Mouse (Mus musculus): ENCODE results near the gene Pnkp. TPM values are rescaled to one million over a fixed set of nuclear protein-coding genes. Genes with fewer than 3 reads are reported as not detected.

The Pnkp gene
- polyA plus RNA-seq, 1 experiment from 2014 or later, result 22.4 TPM

- H3K9ac ChIP-seq, result no peak overlapping the region
- no peaks in the 10 kb centered on the region for H3K9me3 ChIP-seq (replicated peaks)
- ATAC-seq (replicated peaks; ENCODE audit: insufficient number of reproducible peaks, insufficient read depth, low FRiP score, low read depth), result no peak
- peak overlapping the region; percentile 100 for H3K27ac ChIP-seq
- no peak overlapping the region for H3K4me3 ChIP-seq
- H3K36me3 ChIP-seq, result peaks cover 35% of the 10 kb centered on the region
- no peak overlapping the region for H3K4me2 ChIP-seq
- WGBS, result 82% methylated on average over 11 of the region's 11 CpGs
- no peaks in the 10 kb centered on the region for H3K27me3 ChIP-seq
- H3K4me1 ChIP-seq (replicated peaks), result peaks cover 73% of the 10 kb centered on the region
Measured at GRCm38 (mm10) chr7:44863982-44864494, 7.1 kb downstream of the Pnkp start.

GRCm38 (mm10) chr7:44864595-44865542, 7.9 kb downstream of the Pnkp start:
- Histone ChIP-seq H3K4me3 (0 out of 2 replicates have a peak overlapping the region, but pooled peaks have one; percentile 0), H3K4me2 (peak overlapping the region; percentile 87), H3K4me1 (replicated peaks) (peaks cover 70% of the 10 kb centered on the region), H3K9ac (peak overlapping the region; percentile 27), H3K9me3 (replicated peaks) (no peaks in the 10 kb centered on the region), H3K36me3 (peaks cover 35% of the 10 kb centered on the region), H3K27me3 (no peaks in the 10 kb centered on the region), H3K27ac (peak overlapping the region; percentile 100)
- no peak for ATAC-seq (replicated peaks; ENCODE audit: insufficient number of reproducible peaks, insufficient read depth, low FRiP score, low read depth)
- 65% methylated on average over 24 of the region's 24 CpGs for WGBS

- H3K9ac ChIP-seq, result peak overlapping the region; percentile 34
- H3K4me1 ChIP-seq (replicated peaks), result peaks cover 67% of the 10 kb centered on the region
- peak; percentile 21 for ATAC-seq (replicated peaks; ENCODE audit: insufficient number of reproducible peaks, insufficient read depth, low FRiP score, low read depth)
Measured at GRCm38 (mm10) chr7:44866276-44867009, 9.5 kb downstream of the Pnkp start.

GRCm38 (mm10) chr7:44867010-44867702, 10.2 kb downstream of the Pnkp start:
- Histone ChIP-seq H3K9ac (peak overlapping the region; percentile 43), H3K27me3 (no peaks in the 10 kb centered on the region), H3K4me1 (replicated peaks) (peaks cover 65% of the 10 kb centered on the region), H3K4me3 (peak overlapping the region; percentile 97), H3K27ac (peak overlapping the region; percentile 100), H3K4me2 (peak overlapping the region; percentile 87), H3K9me3 (replicated peaks) (no peaks in the 10 kb centered on the region), H3K36me3 (peaks cover 31% of the 10 kb centered on the region)
- 62% methylated on average over 19 of the region's 19 CpGs for WGBS
- ATAC-seq (replicated peaks; ENCODE audit: insufficient number of reproducible peaks, insufficient read depth, low FRiP score, low read depth), result no peak

More at GRCm38 (mm10) chr7:44866276-44867009, 9.5 kb downstream of the Pnkp start:
- Histone ChIP-seq H3K4me3 (peak overlapping the region; percentile 97), H3K4me2 (peak overlapping the region; percentile 87), H3K9me3 (replicated peaks) (no peaks in the 10 kb centered on the region), H3K27ac (peak overlapping the region; percentile 100), H3K36me3 (peaks cover 35% of the 10 kb centered on the region), H3K27me3 (no peaks in the 10 kb centered on the region)
- WGBS, result 28% methylated on average over 15 of the region's 15 CpGs

GRCm38 (mm10) chr7:44867802-44868201, 10.9 kb downstream of the Pnkp start:
- Histone ChIP-seq H3K27ac (peak overlapping the region; percentile 100), H3K4me3 (peak overlapping the region; percentile 97), H3K4me1 (replicated peaks) (peaks cover 72% of the 10 kb centered on the region), H3K27me3 (no peaks in the 10 kb centered on the region), H3K9ac (peak overlapping the region; percentile 100), H3K4me2 (peak overlapping the region; percentile 87), H3K9me3 (replicated peaks) (no peaks in the 10 kb centered on the region), H3K36me3 (peaks cover 24% of the 10 kb centered on the region)
- WGBS, result 35% methylated on average over 9 of the region's 9 CpGs
- ATAC-seq (replicated peaks; ENCODE audit: insufficient number of reproducible peaks, insufficient read depth, low FRiP score, low read depth), result no peak

GRCm38 (mm10) chr7:44868465-44868864, 11.5 kb downstream of the Pnkp start:
- H3K36me3 ChIP-seq, result peaks cover 18% of the 10 kb centered on the region
- no peak for ATAC-seq (replicated peaks; ENCODE audit: insufficient number of reproducible peaks, insufficient read depth, low FRiP score, low read depth)

GRCm38 (mm10) chr7:44868919-44869696, 12.2 kb downstream of the Pnkp start:
- H3K36me3 ChIP-seq, result peaks cover 11% of the 10 kb centered on the region
- peak overlapping the region; percentile 87 for H3K4me2 ChIP-seq
- no peaks in the 10 kb centered on the region for H3K27me3 ChIP-seq
- under 1% methylated on average over 97 of the region's 108 CpGs for WGBS
- peak overlapping the region; percentile 100 for H3K27ac ChIP-seq
- peak; percentile 61 for ATAC-seq (replicated peaks; ENCODE audit: insufficient number of reproducible peaks, insufficient read depth, low FRiP score, low read depth)
- peak overlapping the region; percentile 97 for H3K4me3 ChIP-seq
- H3K9ac ChIP-seq, result peak overlapping the region; percentile 100
- peaks cover 71% of the 10 kb centered on the region for H3K4me1 ChIP-seq (replicated peaks)
- no peaks in the 10 kb centered on the region for H3K9me3 ChIP-seq (replicated peaks)

More at GRCm38 (mm10) chr7:44868465-44868864, 11.5 kb downstream of the Pnkp start:
- H3K4me2 ChIP-seq, result peak overlapping the region; percentile 87
- peaks cover 76% of the 10 kb centered on the region for H3K4me1 ChIP-seq (replicated peaks)
- no peaks in the 10 kb centered on the region for H3K27me3 ChIP-seq
- H3K27ac ChIP-seq, result peak overlapping the region; percentile 100
- 8% methylated on average over 16 of the region's 16 CpGs for WGBS
- peak overlapping the region; percentile 97 for H3K4me3 ChIP-seq
- peak overlapping the region; percentile 100 for H3K9ac ChIP-seq
- no peaks in the 10 kb centered on the region for H3K9me3 ChIP-seq (replicated peaks)

GRCm38 (mm10) chr7:44869697-44870528, 13.0 kb downstream of the Pnkp start, which contains the start of gene Ptov1:
TSS of gene Ptov1 (minus strand) at chr7:44869788.
- Histone ChIP-seq H3K4me2 (peak within 1 kb of the TSS; percentile 87), H3K9me3 (replicated peaks) (no peaks in the 10 kb centered on the region), H3K9ac (peak within 1 kb of the TSS; percentile 100), H3K36me3 (peaks cover 3% of the 10 kb centered on the region; the same call in 1 of the 2 replicates), H3K27ac (peak within 1 kb of the TSS; percentile 100), H3K4me3 (peak within 1 kb of the TSS; percentile 97), H3K4me1 (replicated peaks) (peaks cover 63% of the 10 kb centered on the region), H3K27me3 (no peaks in the 10 kb centered on the region)
- 4% methylated on average over 29 of the region's 29 CpGs for WGBS
- ATAC-seq (replicated peaks; ENCODE audit: insufficient number of reproducible peaks, insufficient read depth, low FRiP score, low read depth), result peak; percentile 91

GRCm38 (mm10) chr7:44870614-44871013, 13.7 kb downstream of the Pnkp start:
- H3K4me1 ChIP-seq (replicated peaks), result peaks cover 56% of the 10 kb centered on the region
- no peaks in the 10 kb centered on the region for H3K9me3 ChIP-seq (replicated peaks)
- H3K4me2 ChIP-seq, result peak overlapping the region; percentile 87
- peak overlapping the region; percentile 100; the same call in 1 of the 2 replicates for H3K9ac ChIP-seq
- no peak for ATAC-seq (replicated peaks; ENCODE audit: insufficient number of reproducible peaks, insufficient read depth, low FRiP score, low read depth)
- H3K36me3 ChIP-seq, result no peaks in the 10 kb centered on the region
- peak overlapping the region; percentile 97 for H3K4me3 ChIP-seq
- H3K27ac ChIP-seq, result peak overlapping the region; percentile 100
- no peaks in the 10 kb centered on the region for H3K27me3 ChIP-seq
- 83% methylated on average over 6 of the region's 6 CpGs for WGBS

Measured in heart, embryonic 15.5 days (tissue).